Mouse (Mus musculus): ENCODE results near the gene Zfp655. TPM values are rescaled to one million over a fixed set of nuclear protein-coding genes. Genes with fewer than 3 reads are reported as not detected.
"Not testable (repeated sequence)": the region's sequence is repeated elsewhere in the genome, so short reads cannot be mapped to it uniquely, and the experiment has no call there.

The Zfp655 gene
- total and polyA plus RNA-seq, 3 experiments: 24.0 to 30.7 (median 25.2) TPM

GRCm38 (mm10) chr5:145205041-145205440, 26.5 kb upstream of the Zfp655 start:
- intact Hi-C loops (cut with DNase I): no loop called here
- TF ChIP-seq EP300 (IDR thresholded peaks at IDR 0.05; ENCODE audit: insufficient read depth, low read depth, low read length) (no peak), POLR2A (IDR thresholded peaks at IDR 0.05; ENCODE audit: insufficient read depth, low read depth, low read length) (no peak), CTCF (IDR thresholded peaks at IDR 0.05) (no peak)
- WGBS: 6% methylated on average over 9 of the region's 9 CpGs

GRCm38 (mm10) chr5:145207385-145207784, 24.1 kb upstream of the Zfp655 start:
- H3K9ac ChIP-seq (ENCODE audit: low read depth, low read length): no peak overlapping the region
- no peaks in the 10 kb centered on the region for H3K27me3 ChIP-seq (ENCODE audit: control insufficient read depth, insufficient read depth, low read length)
- intact Hi-C loops (cut with DNase I): no loop called here
- no peak overlapping the region for H3K4me3 ChIP-seq
- no peaks in the 10 kb centered on the region for H3K36me3 ChIP-seq (ENCODE audit: control insufficient read depth, insufficient read depth, low read length)
- H3K4me1 ChIP-seq (ENCODE audit: control insufficient read depth, insufficient read depth, low read length): peaks cover 6% of the 10 kb centered on the region
- 97% methylated on average over 6 of the region's 6 CpGs for WGBS
- H3K79me2 ChIP-seq (replicated peaks; ENCODE audit: control insufficient read depth, insufficient read depth, low read length): peaks cover 2% of the 10 kb centered on the region; the same call in 1 of the 2 replicates
- H3K27ac ChIP-seq: no peak overlapping the region
- TF ChIP-seq CTCF (IDR thresholded peaks at IDR 0.05): no peak
- no peak for TF ChIP-seq EP300 (IDR thresholded peaks at IDR 0.05; ENCODE audit: insufficient read depth, low read depth, low read length)
- no peak for TF ChIP-seq POLR2A (IDR thresholded peaks at IDR 0.05; ENCODE audit: insufficient read depth, low read depth, low read length)
- DNase-seq: no peak

More at GRCm38 (mm10) chr5:145205041-145205440, 26.5 kb upstream of the Zfp655 start:
- Histone ChIP-seq H3K4me3 (peak overlapping the region; percentile 72), H3K36me3 (ENCODE audit: control insufficient read depth, insufficient read depth, low read length) (peaks cover 5% of the 10 kb centered on the region; the same call in 1 of the 2 replicates), H3K27me3 (ENCODE audit: control insufficient read depth, insufficient read depth, low read length) (no peaks in the 10 kb centered on the region), H3K27ac (peak overlapping the region; percentile 91), H3K79me2 (replicated peaks; ENCODE audit: control insufficient read depth, insufficient read depth, low read length) (peaks cover 2% of the 10 kb centered on the region; the same call in 1 of the 2 replicates), H3K9ac (ENCODE audit: low read depth, low read length) (peak overlapping the region; percentile 46), H3K4me1 (ENCODE audit: control insufficient read depth, insufficient read depth, low read length) (peaks cover 8% of the 10 kb centered on the region)
- no peak for DNase-seq

- Histone ChIP-seq H3K79me2 (replicated peaks; ENCODE audit: control insufficient read depth, insufficient read depth, low read length) (peaks cover 2% of the 10 kb centered on the region; the same call in 1 of the 2 replicates), H3K27ac (no peak overlapping the region), H3K27me3 (ENCODE audit: control insufficient read depth, insufficient read depth, low read length) (no peaks in the 10 kb centered on the region), H3K4me3 (no peak overlapping the region), H3K36me3 (ENCODE audit: control insufficient read depth, insufficient read depth, low read length) (no peaks in the 10 kb centered on the region), H3K9ac (ENCODE audit: low read depth, low read length) (no peak overlapping the region), H3K4me1 (ENCODE audit: control insufficient read depth, insufficient read depth, low read length) (peaks cover 6% of the 10 kb centered on the region)
- WGBS: 92% methylated on average over 6 of the region's 6 CpGs
- no peak for TF ChIP-seq CTCF (IDR thresholded peaks at IDR 0.05)
- TF ChIP-seq POLR2A (IDR thresholded peaks at IDR 0.05; ENCODE audit: insufficient read depth, low read depth, low read length): no peak
- no peak for TF ChIP-seq EP300 (IDR thresholded peaks at IDR 0.05; ENCODE audit: insufficient read depth, low read depth, low read length)
- no peak for DNase-seq
- intact Hi-C loops (cut with DNase I): no loop called here
Observed at GRCm38 (mm10) chr5:145207954-145208353, 23.6 kb upstream of the Zfp655 start.

- H3K27ac ChIP-seq; H3K9ac ChIP-seq (ENCODE audit: low read depth, low read length); H3K36me3 ChIP-seq (ENCODE audit: control insufficient read depth, insufficient read depth, low read length); intact Hi-C loops (cut with DNase I); DNase-seq; H3K27me3 ChIP-seq (ENCODE audit: control insufficient read depth, insufficient read depth, low read length); H3K4me1 ChIP-seq (ENCODE audit: control insufficient read depth, insufficient read depth, low read length); H3K4me3 ChIP-seq; H3K79me2 ChIP-seq (replicated peaks; ENCODE audit: control insufficient read depth, insufficient read depth, low read length): not testable (repeated sequence)
- WGBS: 64% methylated on average over 11 of the region's 11 CpGs
Observed at GRCm38 (mm10) chr5:145208391-145208790, 23.1 kb upstream of the Zfp655 start.

GRCm38 (mm10) chr5:145211340-145211739, 20.2 kb upstream of the Zfp655 start:
- no peak overlapping the region for H3K9ac ChIP-seq (ENCODE audit: low read depth, low read length)
- H3K27me3 ChIP-seq (ENCODE audit: control insufficient read depth, insufficient read depth, low read length): no peaks in the 10 kb centered on the region
- H3K4me1 ChIP-seq (ENCODE audit: control insufficient read depth, insufficient read depth, low read length): no peaks in the 10 kb centered on the region
- no peak overlapping the region for H3K27ac ChIP-seq
- intact Hi-C loops (cut with DNase I): no loop called here
- TF ChIP-seq POLR2A (IDR thresholded peaks at IDR 0.05; ENCODE audit: insufficient read depth, low read depth, low read length) (no peak), EP300 (IDR thresholded peaks at IDR 0.05; ENCODE audit: insufficient read depth, low read depth, low read length) (no peak), CTCF (IDR thresholded peaks at IDR 0.05) (no peak)
- DNase-seq: no peak
- H3K4me3 ChIP-seq: no peak overlapping the region
- no peaks in the 10 kb centered on the region for H3K36me3 ChIP-seq (ENCODE audit: control insufficient read depth, insufficient read depth, low read length)
- WGBS: 97% methylated on average over 4 of the region's 4 CpGs
- H3K79me2 ChIP-seq (replicated peaks; ENCODE audit: control insufficient read depth, insufficient read depth, low read length): peaks cover 2% of the 10 kb centered on the region; the same call in 1 of the 2 replicates

- 92% methylated on average over 4 of the region's 4 CpGs for WGBS
- DNase-seq: no peak
- no peak overlapping the region for H3K4me3 ChIP-seq
- H3K9ac ChIP-seq (ENCODE audit: low read depth, low read length): no peak overlapping the region
- intact Hi-C loops (cut with DNase I): no loop called here
- no peak for TF ChIP-seq POLR2A (IDR thresholded peaks at IDR 0.05; ENCODE audit: insufficient read depth, low read depth, low read length)
- no peaks in the 10 kb centered on the region for H3K36me3 ChIP-seq (ENCODE audit: control insufficient read depth, insufficient read depth, low read length)
- H3K27me3 ChIP-seq (ENCODE audit: control insufficient read depth, insufficient read depth, low read length): no peaks in the 10 kb centered on the region
- H3K27ac ChIP-seq: no peak overlapping the region
- no peaks in the 10 kb centered on the region for H3K79me2 ChIP-seq (replicated peaks; ENCODE audit: control insufficient read depth, insufficient read depth, low read length)
- H3K4me1 ChIP-seq (ENCODE audit: control insufficient read depth, insufficient read depth, low read length): no peaks in the 10 kb centered on the region
Observed at GRCm38 (mm10) chr5:145212216-145212615, 19.3 kb upstream of the Zfp655 start.
